Mouse (Mus musculus) olfactory bulb, adult 2 months (tissue): ENCODE results near the gene Psrc1.

ENCODE experiments used
- CTCF ChIP-seq: fragments of 200-500 bp; IDR thresholded peaks from 2 replicates; pipeline ENCODE4 v1.5.1; 2012; ENCODE audit warnings: low read depth, mild to moderate bottlenecking, low read length, moderate library complexity; ENCODE audit not compliant: insufficient read depth
- POLR2A ChIP-seq: fragments of 200-500 bp; IDR thresholded peaks from 2 replicates; pipeline ENCODE4 v1.6.1; 2012; ENCODE audit warnings: mild to moderate bottlenecking, low read depth, low read length, moderate library complexity; ENCODE audit not compliant: insufficient read depth

- TF ChIP-seq CTCF = no peak
- TF ChIP-seq POLR2A = no peak
These were observed 14.6 kb downstream of the Psrc1 start for GRCm38 (mm10) chr3:108398281-108398680.
